Mouse (Mus musculus) erythroblast, embryonic 14.5 days (primary cell): ENCODE data around the gene Usp25.

Experiments
- GATA1 ChIP-seq: IDR thresholded peaks from 2 replicates; pipeline ENCODE4 v1.6.1; 2012; ENCODE audit warnings: low read length, inconsistent platforms, mixed read lengths
- TAL1 ChIP-seq: IDR thresholded peaks from 3 replicates; pipeline ENCODE4 v1.6.1; 2012; ENCODE audit warnings: low read length, inconsistent platforms, mixed read lengths

GRCm38 (mm10) chr16:77027976-77028686 is 14.6 kb downstream of the Usp25 start:
- no peak for TF ChIP-seq GATA1
- no peak for TF ChIP-seq TAL1
